Mouse (Mus musculus) ovary, adult 18-20 months (tissue): Measurements from ENCODE around the gene Cacfd1.
A peak's percentile ranks its signal among the peaks of the same experiment; 100 is the strongest.

ENCODE experiments used
- DNase-seq: peaks from one replicate; pipeline ENCODE4 v3.0.0; 2022; ENCODE audit warnings: low spot score, mixed read lengths

Gene Cacfd1

GRCm38 (mm10) chr2:27009714-27010244 is at the start of gene Cacfd1:
Gene Cacfd1, plus strand, starts transcription at chr2:27009926.
- peak; percentile 80 for DNase-seq

DNA sequence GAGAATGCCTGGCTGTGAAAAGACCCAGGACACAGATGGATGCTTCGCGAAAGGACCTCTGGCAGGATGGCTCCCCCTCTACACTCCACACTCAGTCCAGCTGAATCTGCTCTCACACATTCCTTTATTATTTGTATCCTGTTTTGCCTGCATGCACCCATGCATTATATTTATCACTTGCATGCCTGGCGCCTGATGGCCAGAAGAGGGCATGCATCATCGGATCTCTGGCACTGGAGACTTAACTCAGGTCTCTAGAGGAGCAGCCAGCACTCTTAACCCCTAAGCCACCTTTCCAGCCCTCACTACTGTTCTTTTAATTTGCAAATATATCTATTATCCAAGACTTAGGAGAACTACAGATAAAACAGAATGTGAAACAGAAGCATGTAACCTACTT is 49.0 kb upstream of the Cacfd1 start:
- DNase-seq = no peak

GRCm38 (mm10) chr2:26963923-26964723 is 45.6 kb upstream of the Cacfd1 start, which contains the start of gene Rexo4:
Gene Rexo4, minus strand, starts transcription at chr2:26964386.
- DNase-seq = peak; percentile 88

DNA sequence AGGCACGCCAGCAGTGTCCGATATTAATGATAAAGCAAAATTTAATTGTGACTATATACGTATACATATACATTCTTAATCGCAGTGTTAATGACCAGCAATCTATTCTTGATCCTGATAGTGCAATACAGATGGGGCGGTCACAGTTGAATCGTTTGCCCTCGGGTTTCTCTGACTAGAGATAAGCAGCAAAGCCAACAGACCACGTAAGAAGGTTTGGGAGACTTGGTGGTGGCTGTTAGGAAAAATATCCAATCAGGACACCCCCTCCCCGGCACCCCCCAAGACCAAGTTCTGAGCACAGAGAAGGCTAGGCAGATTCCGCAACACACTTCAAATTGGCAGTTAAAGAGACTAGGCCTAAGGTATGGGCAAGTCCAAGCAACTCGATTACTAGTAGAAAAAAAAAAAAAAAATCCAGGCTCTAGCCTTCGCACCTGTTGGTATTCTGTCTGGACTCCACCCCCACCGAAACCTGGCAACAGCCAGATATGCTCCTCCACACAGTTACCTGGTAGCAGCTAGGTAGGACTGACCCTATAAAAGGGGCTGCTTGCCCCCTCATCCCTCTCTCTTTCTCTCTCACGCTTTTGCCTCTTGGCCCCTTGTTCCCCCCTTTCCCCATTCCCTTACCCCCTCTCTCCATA is 44.9 kb upstream of the Cacfd1 start:
- no peak for DNase-seq

DNA sequence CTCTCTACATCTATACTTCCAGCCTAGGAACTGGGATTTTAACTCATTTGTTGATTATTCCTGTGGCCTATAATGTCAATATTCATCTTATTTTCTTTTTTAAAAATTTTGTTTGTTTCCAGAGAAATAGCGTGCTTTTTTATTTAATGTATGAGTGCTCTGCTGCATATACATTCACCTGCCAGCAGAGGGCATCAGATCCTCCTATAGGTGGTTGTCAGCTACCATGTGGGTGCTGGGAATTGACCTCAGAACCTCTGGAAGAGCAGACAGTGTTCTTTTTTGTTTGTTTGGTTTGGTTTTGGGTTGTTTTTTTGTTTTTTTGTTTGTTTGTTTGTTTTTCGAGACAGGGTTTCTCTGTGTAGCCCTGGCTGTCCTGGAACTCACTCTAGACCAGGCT is 42.5 kb upstream of the Cacfd1 start:
- no peak for DNase-seq

- no peak for DNase-seq
Measured at GRCm38 (mm10) chr2:26973116-26973515, 36.6 kb upstream of the Cacfd1 start, which contains the start of gene Adamts13. Gene Adamts13, plus strand, starts transcription at chr2:26973416.

DNA sequence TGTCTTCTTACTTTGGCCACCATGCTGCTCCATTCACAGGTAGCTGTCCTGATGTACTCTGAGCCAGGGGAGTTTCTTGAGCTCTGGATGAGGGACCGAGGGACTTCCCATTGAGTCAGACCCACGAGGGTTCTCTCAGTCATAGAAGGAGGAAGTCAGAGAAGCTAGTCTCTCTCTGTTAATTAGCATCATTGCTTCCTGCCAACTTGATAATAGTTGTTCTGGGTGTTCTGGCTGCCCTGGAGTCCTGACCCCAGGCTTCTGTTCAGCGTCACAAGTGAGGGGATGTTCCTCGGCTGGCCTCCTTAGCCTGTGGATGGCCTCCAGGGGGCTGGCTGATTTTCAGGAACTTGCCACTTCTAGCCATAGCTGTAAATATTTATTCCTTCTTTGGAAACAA is 35.8 kb upstream of the Cacfd1 start:
- no peak for DNase-seq

DNA sequence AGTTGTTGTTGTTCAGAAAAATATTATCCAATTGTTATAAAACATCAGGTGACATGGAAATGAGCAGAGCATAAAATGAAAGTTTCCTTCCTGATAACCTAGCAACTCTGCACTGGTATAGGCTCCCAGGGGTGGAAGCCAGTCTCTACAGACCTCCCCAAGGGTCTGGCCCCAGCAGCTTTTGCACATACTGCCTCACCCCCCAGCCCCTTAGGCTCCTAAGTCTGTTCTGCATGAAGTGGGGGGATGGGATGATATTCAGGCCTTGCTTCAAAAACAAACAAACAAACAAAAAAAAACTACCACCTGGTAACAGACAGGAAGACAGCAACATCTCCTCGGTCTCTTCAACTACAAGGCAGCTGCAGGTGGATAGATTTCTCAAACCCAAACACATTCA is 29.4 kb upstream of the Cacfd1 start:
- DNase-seq = no peak

DNA sequence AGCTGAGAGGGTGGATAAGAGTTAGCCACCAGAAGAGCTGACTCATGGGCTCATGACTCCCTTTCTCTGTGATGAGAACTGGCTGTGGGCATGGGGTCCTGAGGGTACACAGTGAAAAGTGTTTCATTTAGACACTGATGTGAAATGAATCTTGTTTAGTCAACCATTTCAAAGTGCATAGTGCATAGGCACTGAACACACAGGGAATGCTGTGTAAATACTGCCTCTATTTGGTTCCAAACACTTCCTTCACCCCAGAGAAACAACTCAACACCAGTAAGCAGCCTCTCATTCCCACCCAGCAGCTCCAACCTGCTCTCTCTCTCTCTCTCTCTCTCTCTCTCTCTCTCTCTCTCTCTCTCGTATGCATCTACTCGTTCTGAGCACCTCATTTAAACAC is 25.5 kb upstream of the Cacfd1 start:
- no peak for DNase-seq

DNA sequence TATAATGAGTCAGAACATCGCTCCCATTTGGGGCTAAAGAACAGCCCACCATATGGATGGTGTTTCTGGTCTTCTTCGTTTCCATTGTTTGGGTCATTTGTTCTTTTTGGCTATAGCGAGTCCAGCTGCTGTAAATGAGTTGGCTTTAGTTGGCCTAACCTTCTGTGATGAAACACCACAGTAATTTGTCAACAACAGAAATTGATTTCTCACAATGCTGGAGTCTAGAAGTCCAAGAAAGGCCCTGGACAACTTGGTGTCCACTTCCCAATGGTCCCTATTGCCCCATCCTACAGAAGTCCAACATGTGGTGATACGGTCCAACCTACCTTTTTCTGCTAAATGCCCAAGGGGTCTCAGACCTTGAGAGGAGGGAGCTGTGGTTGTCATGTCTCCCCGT is 25.1 kb upstream of the Cacfd1 start:
- DNase-seq = no peak

DNA sequence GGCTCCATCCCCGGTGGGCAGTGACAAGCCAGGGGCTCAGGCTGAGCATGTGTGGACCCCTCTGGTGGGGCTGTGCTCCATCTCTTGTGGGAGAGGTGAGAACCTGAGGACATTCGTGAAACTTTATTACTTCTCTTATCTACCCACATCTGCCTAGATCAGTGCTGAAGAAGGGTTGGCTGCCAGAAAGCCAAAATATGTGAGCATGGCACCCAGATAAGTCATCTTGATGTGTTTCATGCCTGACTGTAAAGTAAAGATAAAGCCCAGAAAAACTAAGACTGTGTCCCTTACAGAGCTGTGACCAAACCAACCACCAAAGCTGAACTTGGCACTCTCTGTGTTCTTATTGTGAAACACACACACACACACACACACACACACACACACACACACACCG is 15.8 kb upstream of the Cacfd1 start:
- no peak for DNase-seq

DNA sequence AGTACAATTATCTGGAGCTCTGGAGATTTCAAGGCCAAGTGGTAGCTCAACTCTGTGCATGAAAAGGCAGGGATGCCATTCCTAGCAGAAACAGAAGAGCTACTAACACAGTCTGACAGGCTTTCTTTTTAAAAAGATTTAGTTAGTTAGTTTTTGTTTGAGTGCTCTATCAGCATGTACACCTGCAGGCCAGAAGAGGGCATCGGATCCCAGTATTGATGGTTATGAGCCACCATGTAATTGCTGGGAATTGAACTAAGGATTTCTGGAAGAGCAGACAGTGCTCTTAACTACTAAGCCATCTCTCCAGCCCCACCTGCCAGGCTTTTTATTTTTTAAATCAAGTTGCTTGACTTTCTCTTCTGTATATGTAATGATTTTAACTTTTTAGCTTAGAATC is 12.2 kb upstream of the Cacfd1 start:
- DNase-seq = no peak

DNA sequence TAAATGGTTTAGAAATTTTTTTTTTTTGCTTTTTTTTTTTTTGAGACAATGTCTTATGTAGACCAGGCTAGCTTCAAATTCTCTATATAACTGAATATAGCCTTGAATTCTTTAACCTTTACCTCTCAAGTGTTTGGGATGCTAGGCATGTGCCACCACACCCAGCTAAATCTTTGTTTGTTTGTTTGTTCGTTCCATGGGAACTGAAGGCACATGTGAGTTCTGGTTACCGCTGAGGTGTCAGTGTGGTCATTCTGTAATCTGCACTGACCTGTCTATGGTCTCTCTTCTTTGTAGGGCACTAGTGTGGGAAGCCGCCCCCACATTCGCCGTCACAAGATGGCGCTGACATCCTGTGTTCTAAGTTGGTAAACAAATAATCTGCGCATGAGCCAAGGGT is 11.7 kb upstream of the Cacfd1 start:
- DNase-seq = no peak

- no peak for DNase-seq
Measured at GRCm38 (mm10) chr2:27006255-27006654, 3.5 kb upstream of the Cacfd1 start.

DNA sequence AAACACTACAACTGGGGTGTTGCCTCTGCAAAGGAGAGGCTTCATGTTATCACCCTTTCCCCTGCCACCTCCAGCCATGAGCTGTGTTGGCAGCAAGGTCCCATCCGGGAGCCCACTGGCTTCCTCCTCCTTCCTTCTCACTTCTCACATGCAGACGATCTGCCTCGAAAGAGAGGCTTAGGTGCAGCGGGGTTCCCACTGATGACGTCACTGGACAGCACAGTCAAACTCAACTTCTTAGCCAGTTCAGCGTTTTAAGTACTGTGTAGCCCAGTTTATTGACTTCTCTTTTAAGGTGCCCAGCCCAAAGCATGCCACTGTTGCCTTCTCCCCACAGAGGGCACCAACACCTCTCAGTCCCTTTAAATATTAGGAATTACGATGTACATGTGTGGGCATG is 2.0 kb upstream of the Cacfd1 start:
- no peak for DNase-seq

DNA sequence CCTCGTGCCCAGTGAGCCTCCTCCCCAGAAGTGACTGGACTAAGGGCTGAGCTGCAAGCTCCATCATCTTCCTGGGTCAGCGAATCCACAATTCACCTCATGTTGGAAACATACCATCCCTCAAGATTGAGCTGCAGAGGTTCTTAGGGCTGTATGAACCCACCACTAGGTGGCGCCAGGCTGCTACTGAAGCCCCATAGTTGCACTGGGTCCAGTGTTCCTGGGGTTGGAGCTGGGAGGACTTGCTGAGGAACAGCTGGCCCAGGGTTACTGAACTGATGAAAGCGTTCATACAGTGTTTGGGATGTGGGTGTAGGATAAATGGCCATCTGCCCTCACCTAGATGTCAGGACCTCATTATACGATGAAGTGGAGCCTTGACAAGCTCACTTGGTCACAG is 8.1 kb downstream of the Cacfd1 start:
- no peak for DNase-seq

GRCm38 (mm10) chr2:27019530-27019929 is 9.8 kb downstream of the Cacfd1 start:
- no peak for DNase-seq

GRCm38 (mm10) chr2:27021103-27021502 is 11.4 kb downstream of the Cacfd1 start:
- DNase-seq = no peak

DNA sequence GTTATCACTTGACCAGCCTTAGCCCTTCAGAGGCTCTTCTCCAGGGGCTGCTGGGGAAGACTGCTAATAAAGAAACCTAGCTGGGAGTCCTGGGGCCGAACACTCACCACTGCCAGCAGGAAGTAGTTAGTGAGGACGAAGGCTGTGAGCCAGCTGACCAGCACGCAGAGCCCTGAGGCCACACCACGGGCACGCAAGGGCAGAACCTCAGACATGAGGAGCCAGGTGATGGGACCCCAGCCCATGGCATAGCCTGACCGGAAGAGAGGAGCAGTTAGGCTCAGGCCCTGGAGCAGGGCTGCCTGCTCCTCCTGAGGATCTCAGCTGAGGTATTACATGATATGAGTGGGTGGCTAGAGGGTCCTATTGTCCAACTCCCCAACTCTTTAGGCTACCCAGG is 12.9 kb downstream of the Cacfd1 start:
- DNase-seq = no peak

GRCm38 (mm10) chr2:27024136-27024535 is 14.4 kb downstream of the Cacfd1 start:
- DNase-seq = no peak

GRCm38 (mm10) chr2:27025545-27025944 is 15.8 kb downstream of the Cacfd1 start:
- DNase-seq = no peak

- DNase-seq = no peak
Measured at GRCm38 (mm10) chr2:27026332-27026731, 16.6 kb downstream of the Cacfd1 start.

DNA sequence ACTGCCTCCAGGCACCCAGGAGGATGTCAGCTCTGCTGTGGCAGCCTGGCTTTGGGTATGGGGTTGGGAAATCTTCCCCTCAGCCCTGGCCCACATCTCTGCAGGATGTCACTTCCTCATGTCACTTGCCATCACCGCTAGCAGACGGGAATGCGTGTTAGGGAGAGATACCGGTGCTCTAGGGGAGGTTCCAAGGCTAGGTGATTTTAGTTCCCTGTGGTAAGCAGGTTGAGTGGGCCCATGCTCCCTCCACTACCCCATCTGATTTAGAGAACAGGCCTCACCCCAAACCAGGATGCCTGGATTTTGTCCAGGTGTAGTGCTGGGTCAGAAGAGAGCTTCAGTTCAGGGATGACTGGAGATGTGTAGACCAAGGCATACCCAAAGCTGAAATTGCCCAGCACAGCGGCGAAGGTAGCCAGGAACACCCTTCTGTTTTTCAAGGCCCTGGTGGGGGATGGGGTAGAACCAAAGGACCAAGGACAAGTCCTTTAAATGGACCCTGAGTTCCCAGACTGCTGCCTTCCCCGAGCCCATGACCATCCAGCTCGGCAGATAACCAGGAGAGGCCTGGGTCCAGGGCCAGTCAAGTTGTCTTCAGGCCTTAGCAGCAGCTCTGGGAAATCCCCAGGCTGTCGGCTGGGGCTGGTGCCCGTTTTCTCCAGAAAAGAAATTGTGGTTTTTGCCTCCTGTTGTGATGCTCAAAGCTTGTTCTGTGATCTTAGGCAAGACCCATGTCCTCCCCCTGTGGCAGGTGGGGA is 17.3 kb downstream of the Cacfd1 start:
- no peak for DNase-seq
